Mouse (Mus musculus) bone marrow, adult 2 months (tissue): ENCODE data around the gene Gm44596. TPM values are rescaled to one million over a fixed set of nuclear protein-coding genes. Genes with fewer than 3 reads are reported as not detected.

Experiments used
- H3K27ac ChIP-seq: fragments of 200-500 bp; 2 replicates; pipeline ENCODE4 v1.5.1; 2012; ENCODE audit warnings: low read depth, mild to moderate bottlenecking, control low read depth, inconsistent platforms, low read length; ENCODE audit not compliant: control insufficient read depth, poor library complexity, insufficient read depth
- H3K4me1 ChIP-seq: fragments of 200-500 bp; 2 replicates; pipeline ENCODE4 v1.6.1; 2011; ENCODE audit warnings: low read length; ENCODE audit not compliant: control insufficient read depth, insufficient read depth
- H3K4me3 ChIP-seq: fragments of 200-500 bp; replicated peaks from 2 replicates; pipeline ENCODE3; 2011; ENCODE audit warnings: mild to moderate bottlenecking, low read depth, low read length, control low read depth; ENCODE audit not compliant: control insufficient read depth
- CTCF ChIP-seq: fragments of 200-500 bp; IDR thresholded peaks from 2 replicates; pipeline ENCODE4 v1.5.1; 2011; ENCODE audit warnings: low read length, control low read depth; ENCODE audit not compliant: control insufficient read depth, insufficient read depth
- POLR2A ChIP-seq: fragments of 200-500 bp; IDR thresholded peaks from 2 replicates; pipeline ENCODE4 v1.6.1; 2011; ENCODE audit warnings: low read depth, mild to moderate bottlenecking, control low read depth, low read length, borderline replicate concordance; ENCODE audit not compliant: control insufficient read depth
- WGBS: fragments of 180-500 bp; shearing (Covaris S2); methylation state at CpG from one replicate; pipeline ENCODE4 v1.1.7; 2018; 5-methylcytosine and 5-hydroxymethylcytosine counted together
- polyA plus RNA-seq: library from polyadenylated mRNA; stranded (reverse); fragments of >200 nt; gene quantifications from 2 replicates; pipeline ENCODE4 v1.2.4, GENCODE M21; 2011; ENCODE audit warnings: low replicate concordance; ENCODE audit not compliant: missing spikeins, insufficient read depth, insufficient read length

Gene Gm44596
- polyA plus RNA-seq, 1 experiment, result not detected

GRCm38 (mm10) chr6:128438871-128439341 lies 63.6 kb downstream of the Gm44596 start:
- WGBS, result 13% methylated on average over 18 of the region's 18 CpGs
- H3K4me1 ChIP-seq, result peaks cover 2% of the 10 kb centered on the region
- no peak overlapping the region; the same call in 1 of the 2 replicates for H3K27ac ChIP-seq
- no peak for TF ChIP-seq POLR2A
- no peak for TF ChIP-seq CTCF
- peak overlapping the region; percentile 61 for H3K4me3 ChIP-seq

GRCm38 (mm10) chr6:128440238-128440637 lies 64.9 kb downstream of the Gm44596 start:
- Histone ChIP-seq H3K4me3 (no peak overlapping the region), H3K4me1 (peaks cover 2% of the 10 kb centered on the region), H3K27ac (no peak overlapping the region)
- WGBS, result 80% methylated on average over 2 of the region's 2 CpGs
- no peak for TF ChIP-seq CTCF
- no peak for TF ChIP-seq POLR2A

GRCm38 (mm10) chr6:128445761-128446535 lies 70.6 kb downstream of the Gm44596 start:
- Histone ChIP-seq H3K4me1 (no peaks in the 10 kb centered on the region; the same call in 1 of the 2 replicates), H3K4me3 (no peak overlapping the region), H3K27ac (no peak overlapping the region)
- TF ChIP-seq POLR2A (no peak), CTCF (peak; percentile 60)
- WGBS, result 22% methylated on average over 14 of the region's 14 CpGs

- Histone ChIP-seq H3K4me3 (no peak overlapping the region), H3K27ac (no peak overlapping the region), H3K4me1 (no peaks in the 10 kb centered on the region; the same call in 1 of the 2 replicates)
- WGBS, result 86% methylated on average over 5 of the region's 5 CpGs
- TF ChIP-seq CTCF (no peak), POLR2A (no peak)
Observed at GRCm38 (mm10) chr6:128447063-128447462, 71.8 kb downstream of the Gm44596 start.

- no peaks in the 10 kb centered on the region for H3K4me1 ChIP-seq
- 76% methylated on average over 12 of the region's 12 CpGs for WGBS
- TF ChIP-seq CTCF (no peak), POLR2A (no peak)
- no peak overlapping the region for H3K27ac ChIP-seq
- no peak overlapping the region for H3K4me3 ChIP-seq
Observed at GRCm38 (mm10) chr6:128455835-128456605, 80.7 kb downstream of the Gm44596 start.

Other genes with a start within 250 kb of the Gm44596 start
- 4.0 and 10.2 TPM in 2 replicates for gene Tspan9, start 231.9 kb upstream of the Gm44596 start, polyA plus RNA-seq
- gene Tead4, start 74.7 kb upstream of the Gm44596 start, polyA plus RNA-seq, result 0.65 TPM in 1 of 2 replicates, not detected in the other
- gene Tulp3, start 19.7 kb upstream of the Gm44596 start, polyA plus RNA-seq, result 4.3 and 7.1 TPM in 2 replicates
- 54.9 and 94.2 TPM in 2 replicates for gene Rhno1, start 12.6 kb upstream of the Gm44596 start, polyA plus RNA-seq
- 23.6 and 45.3 TPM in 2 replicates for gene Foxm1, start 12.5 kb upstream of the Gm44596 start, polyA plus RNA-seq
- gene Tex52, start within 50 bp of the Gm44596 start, polyA plus RNA-seq, result not detected in 2 replicates
- 1.3 TPM in 1 of 2 replicates, not detected in the other for gene Nrip2, start 23.8 kb downstream of the Gm44596 start, polyA plus RNA-seq
- gene Itfg2, start 49.4 kb downstream of the Gm44596 start, polyA plus RNA-seq, result 11.4 and 38.0 TPM in 2 replicates
- gene Fkbp4, start 63.2 kb downstream of the Gm44596 start, polyA plus RNA-seq, result 51.6 and 77.3 TPM in 2 replicates
- gene Pzp, start 151.2 kb downstream of the Gm44596 start, polyA plus RNA-seq, result 1.1 and 8.5 TPM in 2 replicates
- not detected in 2 replicates for gene A2ml1, start 206.1 kb downstream of the Gm44596 start, polyA plus RNA-seq
- gene Klrb1a, start 248.0 kb downstream of the Gm44596 start, polyA plus RNA-seq, result not detected in 2 replicates